Mouse (Mus musculus) lung, embryonic 15.5 days (tissue): ENCODE measurements around the gene Gm4707. TPM values are rescaled to one million over a fixed set of nuclear protein-coding genes. Genes with fewer than 3 reads are reported as not detected.
A peak's percentile ranks its signal among the peaks of the same experiment; 100 is the strongest.
"Not testable (repeated sequence)": the region's sequence is repeated elsewhere in the genome, so short reads cannot be mapped to it uniquely, and the experiment has no call there.

ENCODE experiments used
- ATAC-seq: fragments of 200-750 bp; cut with Nextera tagmentation; 2 replicates; pipeline ENCODE4 v1.8.0; 2017; ENCODE audit warnings: moderate number of reproducible peaks, borderline replicate concordance; ENCODE audit not compliant: low FRiP score, low TSS enrichment; ENCODE audit errors: extremely low read depth
- H3K27ac ChIP-seq: fragments of 300-500 bp; sonication (generic); 2 replicates; pipeline ENCODE4 v1.5.1; 2015; ENCODE audit warnings: moderate library complexity, mild to moderate bottlenecking, inconsistent platforms
- H3K27me3 ChIP-seq: fragments of 300-500 bp; sonication (generic); 2 replicates; pipeline ENCODE4 v1.6.1; 2015; ENCODE audit warnings: inconsistent platforms
- H3K36me3 ChIP-seq: fragments of 300-500 bp; sonication (generic); 2 replicates; pipeline ENCODE4 v1.6.1; 2015; ENCODE audit warnings: inconsistent platforms
- H3K4me1 ChIP-seq: fragments of 300-500 bp; sonication (generic); 2 replicates; pipeline ENCODE4 v1.6.1; 2015; ENCODE audit warnings: inconsistent platforms
- H3K4me2 ChIP-seq: fragments of 300-500 bp; sonication (generic); 2 replicates; pipeline ENCODE4 v1.6.1; 2015; ENCODE audit warnings: inconsistent platforms, mild to moderate bottlenecking, moderate library complexity
- H3K4me3 ChIP-seq: fragments of 300-500 bp; sonication (generic); 2 replicates; pipeline ENCODE4 v1.5.1; 2015; ENCODE audit warnings: mild to moderate bottlenecking, inconsistent platforms
- H3K9ac ChIP-seq: fragments of 300-500 bp; sonication (generic); 2 replicates; pipeline ENCODE4 v1.6.1; 2015; ENCODE audit warnings: inconsistent platforms
- H3K9me3 ChIP-seq: fragments of 300-500 bp; sonication (generic); 2 replicates; pipeline ENCODE4 v1.6.1; 2016; ENCODE audit warnings: inconsistent platforms
- WGBS: fragments of 180-500 bp; shearing (Covaris S2); methylation state at CpG from one replicate; pipeline ENCODE4 v1.1.7; 2015; 5-methylcytosine and 5-hydroxymethylcytosine counted together
- polyA plus RNA-seq: library from polyadenylated mRNA; unstranded; fragments of >200 nt; fragmentation: Nextera tagmentation; extraction: Ambion mirVana; gene quantifications from 2 replicates; pipeline ENCODE4 v1.2.1, GENCODE M21; 2015

Gene Gm4707
- polyA plus RNA-seq, 1 experiment from 2014 or later = 3.9 TPM

DNA sequence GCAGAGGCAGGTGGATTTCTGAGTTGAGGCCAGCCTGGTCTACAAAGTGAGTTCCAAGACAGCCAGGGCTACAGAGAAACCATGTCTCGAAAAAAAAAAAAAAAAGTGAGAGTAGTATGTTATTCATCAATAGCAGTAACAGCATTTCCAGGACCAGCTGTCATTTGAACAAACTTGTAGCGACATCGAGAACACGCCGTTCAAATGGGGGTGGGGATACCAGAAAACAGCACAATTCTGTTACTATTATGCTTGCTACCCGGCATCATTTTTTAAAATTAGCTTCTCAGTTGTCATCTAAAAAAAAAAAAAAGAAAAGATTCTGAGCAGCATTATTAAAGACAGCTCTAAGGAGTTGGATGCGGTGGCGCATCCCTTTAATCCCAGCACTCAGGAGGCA lies 17.8 kb upstream of the Gm4707 start:
- H3K9ac ChIP-seq = no peak overlapping the region
- H3K27me3 ChIP-seq = no peaks in the 10 kb centered on the region
- 98% methylated on average over 8 of the region's 8 CpGs for WGBS
- H3K9me3 ChIP-seq = no peaks in the 10 kb centered on the region
- H3K4me1 ChIP-seq = peaks cover 8% of the 10 kb centered on the region; the same call in 1 of the 2 replicates
- H3K4me2 ChIP-seq = no peak overlapping the region
- no peaks in the 10 kb centered on the region for H3K36me3 ChIP-seq
- no peak for ATAC-seq
- H3K27ac ChIP-seq = no peak overlapping the region
- H3K4me3 ChIP-seq = no peak overlapping the region

- WGBS = 73% methylated on average over 7 of the region's 7 CpGs
- H3K36me3 ChIP-seq = no peaks in the 10 kb centered on the region
- 0 out of 2 replicates have a peak overlapping the region, but pooled peaks have one; percentile 86 for H3K9ac ChIP-seq
- peak overlapping the region; percentile 98; the same call in 1 of the 2 replicates for H3K27ac ChIP-seq
- ATAC-seq = no peak
- H3K4me3 ChIP-seq = peak overlapping the region; percentile 77
- H3K9me3 ChIP-seq = no peaks in the 10 kb centered on the region
- peaks cover 8% of the 10 kb centered on the region; the same call in 1 of the 2 replicates for H3K4me1 ChIP-seq
- H3K4me2 ChIP-seq = peak overlapping the region; percentile 71
- no peaks in the 10 kb centered on the region for H3K27me3 ChIP-seq
Measured at GRCm38 (mm10) chr17:71476346-71477020, 16.8 kb upstream of the Gm4707 start.

- peak overlapping the region; percentile 77 for H3K4me3 ChIP-seq
- under 1% methylated on average over 31 of the region's 31 CpGs for WGBS
- H3K9ac ChIP-seq = peak overlapping the region; percentile 86
- H3K4me1 ChIP-seq = peaks cover 8% of the 10 kb centered on the region; the same call in 1 of the 2 replicates
- H3K4me2 ChIP-seq = peak overlapping the region; percentile 71
- H3K36me3 ChIP-seq = no peaks in the 10 kb centered on the region
- no peaks in the 10 kb centered on the region for H3K9me3 ChIP-seq
- no peaks in the 10 kb centered on the region for H3K27me3 ChIP-seq
- H3K27ac ChIP-seq = peak overlapping the region; percentile 98
- ATAC-seq = no peak; the same call in 1 of the 2 replicates
Measured at GRCm38 (mm10) chr17:71475705-71476089, 16.0 kb upstream of the Gm4707 start.

GRCm38 (mm10) chr17:71474762-71475704 lies 15.3 kb upstream of the Gm4707 start, which contains the start of gene Smchd1:
Smchd1 (minus strand) TSS chr17:71475343.
- peak within 1 kb of the TSS; percentile 86 for H3K9ac ChIP-seq
- H3K9me3 ChIP-seq = no peaks in the 10 kb centered on the region
- H3K27me3 ChIP-seq = no peaks in the 10 kb centered on the region
- ATAC-seq = peak; percentile 97
- H3K4me3 ChIP-seq = peak within 1 kb of the TSS; percentile 77
- WGBS = under 1% methylated on average over 97 of the region's 109 CpGs
- peaks cover 8% of the 10 kb centered on the region; the same call in 1 of the 2 replicates for H3K4me1 ChIP-seq
- peak within 1 kb of the TSS; percentile 71 for H3K4me2 ChIP-seq
- H3K36me3 ChIP-seq = no peaks in the 10 kb centered on the region
- peak within 1 kb of the TSS; percentile 98 for H3K27ac ChIP-seq

GRCm38 (mm10) chr17:71474128-71474527 lies 14.4 kb upstream of the Gm4707 start:
- Histone ChIP-seq H3K9ac (peak overlapping the region; percentile 86), H3K4me3 (peak overlapping the region; percentile 77), H3K27me3 (no peaks in the 10 kb centered on the region), H3K27ac (peak overlapping the region; percentile 98; the same call in 1 of the 2 replicates), H3K9me3 (no peaks in the 10 kb centered on the region), H3K4me2 (peak overlapping the region; percentile 71), H3K36me3 (no peaks in the 10 kb centered on the region), H3K4me1 (peaks cover 8% of the 10 kb centered on the region; the same call in 1 of the 2 replicates)
- no peak for ATAC-seq
- WGBS = 10% methylated on average over 8 of the region's 8 CpGs

GRCm38 (mm10) chr17:71471261-71471660 lies 11.5 kb upstream of the Gm4707 start:
- Histone ChIP-seq H3K27ac (no peak overlapping the region), H3K4me3 (no peak overlapping the region), H3K9me3 (no peaks in the 10 kb centered on the region), H3K36me3 (no peaks in the 10 kb centered on the region), H3K27me3 (no peaks in the 10 kb centered on the region), H3K4me2 (no peak overlapping the region), H3K9ac (no peak overlapping the region), H3K4me1 (peaks cover 4% of the 10 kb centered on the region; the same call in 1 of the 2 replicates)
- WGBS = 65% methylated on average over 2 of the region's 2 CpGs
- ATAC-seq = no peak

DNA sequence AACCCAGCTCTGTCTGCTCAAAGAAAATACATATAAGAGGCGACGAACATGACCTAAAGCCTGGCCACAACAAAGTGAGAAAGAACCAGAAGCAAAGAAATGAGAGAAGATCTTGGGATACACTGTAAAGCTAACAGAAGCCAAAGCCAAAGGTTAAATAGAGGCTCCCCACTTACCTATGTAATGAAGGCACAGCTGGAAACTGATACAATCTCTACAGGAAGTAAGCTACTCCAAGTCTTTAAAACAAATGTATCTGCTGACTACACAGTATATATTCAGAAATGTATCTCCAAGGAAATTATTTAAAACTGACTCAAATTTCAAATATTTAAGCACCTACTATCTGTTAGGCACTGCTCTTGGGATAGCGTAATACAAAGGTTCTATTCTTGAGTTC lies 594 bp upstream of the Gm4707 start:
- Histone ChIP-seq H3K4me2 (no peak overlapping the region), H3K27ac (no peak overlapping the region), H3K27me3 (no peaks in the 10 kb centered on the region), H3K36me3 (peaks cover 38% of the 10 kb centered on the region), H3K9me3 (no peaks in the 10 kb centered on the region), H3K9ac (no peak overlapping the region), H3K4me1 (no peaks in the 10 kb centered on the region), H3K4me3 (no peak overlapping the region)
- ATAC-seq = no peak
- 91% methylated on average over 3 of the region's 3 CpGs for WGBS

- not testable (repeated sequence) for H3K9ac ChIP-seq, H3K4me1 ChIP-seq, H3K4me3 ChIP-seq, H3K4me2 ChIP-seq, ATAC-seq, H3K9me3 ChIP-seq, H3K27ac ChIP-seq, H3K27me3 ChIP-seq
- 91% methylated on average over 6 of the region's 6 CpGs for WGBS
- peaks cover 39% of the 10 kb centered on the region for H3K36me3 ChIP-seq
Measured at GRCm38 (mm10) chr17:71457361-71457760, 2.4 kb downstream of the Gm4707 start.

- Histone ChIP-seq H3K27ac (no peak overlapping the region), H3K36me3 (peaks cover 31% of the 10 kb centered on the region), H3K4me1 (no peaks in the 10 kb centered on the region), H3K4me3 (no peak overlapping the region), H3K9me3 (no peaks in the 10 kb centered on the region), H3K9ac (no peak overlapping the region), H3K27me3 (no peaks in the 10 kb centered on the region), H3K4me2 (no peak overlapping the region)
- WGBS = 93% methylated on average over 6 of the region's 6 CpGs
- no peak for ATAC-seq
Measured at GRCm38 (mm10) chr17:71445191-71445590, 14.5 kb downstream of the Gm4707 start.

- Histone ChIP-seq H3K27ac (no peak overlapping the region), H3K27me3 (no peaks in the 10 kb centered on the region), H3K4me1 (no peaks in the 10 kb centered on the region), H3K9me3 (no peaks in the 10 kb centered on the region), H3K36me3 (peaks cover 31% of the 10 kb centered on the region), H3K9ac (no peak overlapping the region), H3K4me2 (no peak overlapping the region), H3K4me3 (no peak overlapping the region)
- ATAC-seq = no peak
- WGBS = 79% methylated on average over 2 of the region's 2 CpGs
Measured at GRCm38 (mm10) chr17:71444718-71445117, 15.0 kb downstream of the Gm4707 start.

DNA sequence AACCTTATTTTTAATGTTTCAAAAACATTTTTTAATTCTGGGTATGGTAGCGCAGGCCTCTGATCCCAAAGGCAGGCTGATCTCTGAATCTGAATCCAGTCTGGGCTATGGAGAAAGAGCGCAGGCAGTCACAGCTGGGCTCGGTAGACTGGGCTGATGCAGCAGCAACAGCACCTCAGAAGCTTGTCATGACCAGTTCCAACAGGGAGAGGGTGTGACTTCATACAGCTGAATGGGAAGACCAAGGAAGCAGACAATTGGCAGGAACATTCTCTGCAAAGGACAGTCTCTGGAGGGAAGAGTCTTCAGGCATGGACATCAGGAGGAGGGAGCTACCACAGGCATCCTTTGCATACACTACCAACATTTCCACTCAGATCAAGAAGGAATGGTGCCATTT lies 15.6 kb downstream of the Gm4707 start:
- Histone ChIP-seq H3K4me2 (no peak overlapping the region), H3K9me3 (no peaks in the 10 kb centered on the region), H3K9ac (no peak overlapping the region), H3K27ac (no peak overlapping the region), H3K36me3 (peaks cover 31% of the 10 kb centered on the region), H3K4me3 (no peak overlapping the region), H3K27me3 (no peaks in the 10 kb centered on the region), H3K4me1 (no peaks in the 10 kb centered on the region)
- 89% methylated on average over 3 of the region's 3 CpGs for WGBS
- no peak for ATAC-seq

DNA sequence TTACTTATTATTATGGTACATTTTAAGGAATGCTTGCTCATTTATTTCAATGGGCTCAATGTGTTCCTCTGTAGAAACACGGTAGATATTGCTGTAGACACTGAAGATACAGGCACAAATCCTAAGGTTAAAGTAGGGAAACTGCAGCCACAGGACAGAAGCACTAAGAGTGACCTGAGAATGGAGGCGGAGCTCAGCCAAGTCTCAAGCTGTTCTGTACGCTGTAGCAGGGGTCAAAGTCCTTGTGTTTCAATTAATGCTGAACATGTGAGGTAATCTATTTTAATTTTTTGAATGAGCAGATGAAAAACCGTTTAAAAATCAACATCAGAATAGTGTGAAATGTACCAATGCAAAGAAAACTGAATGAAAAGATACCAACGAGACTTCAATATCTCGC lies 16.4 kb downstream of the Gm4707 start:
- no peak overlapping the region for H3K9ac ChIP-seq
- H3K4me3 ChIP-seq = no peak overlapping the region
- H3K9me3 ChIP-seq = no peaks in the 10 kb centered on the region
- peaks cover 31% of the 10 kb centered on the region for H3K36me3 ChIP-seq
- no peaks in the 10 kb centered on the region for H3K27me3 ChIP-seq
- ATAC-seq = no peak
- no peaks in the 10 kb centered on the region for H3K4me1 ChIP-seq
- H3K27ac ChIP-seq = no peak overlapping the region
- 84% methylated on average over 6 of the region's 6 CpGs for WGBS
- no peak overlapping the region for H3K4me2 ChIP-seq
